Mouse (Mus musculus): ENCODE measurements around the gene Epsti1. TPM values are rescaled to one million over a fixed set of nuclear protein-coding genes. Genes with fewer than 3 reads are reported as not detected.

Epsti1 gene
- total RNA-seq, 2 experiments from 2014 or later: 0.27 to 0.32 TPM

GRCm38 (mm10) chr14:77981516-77981915, 77.5 kb downstream of the Epsti1 start:
- intact Hi-C loops (cut with DNase I): no loop called here
- DNase-seq (ENCODE audit: low spot score in 2 of 2): no peak

GRCm38 (mm10) chr14:77997731-77998130, 93.7 kb downstream of the Epsti1 start:
- intact Hi-C loops (cut with DNase I): no loop called here
- DNase-seq (ENCODE audit: low spot score in 2 of 2): no peak

DNA sequence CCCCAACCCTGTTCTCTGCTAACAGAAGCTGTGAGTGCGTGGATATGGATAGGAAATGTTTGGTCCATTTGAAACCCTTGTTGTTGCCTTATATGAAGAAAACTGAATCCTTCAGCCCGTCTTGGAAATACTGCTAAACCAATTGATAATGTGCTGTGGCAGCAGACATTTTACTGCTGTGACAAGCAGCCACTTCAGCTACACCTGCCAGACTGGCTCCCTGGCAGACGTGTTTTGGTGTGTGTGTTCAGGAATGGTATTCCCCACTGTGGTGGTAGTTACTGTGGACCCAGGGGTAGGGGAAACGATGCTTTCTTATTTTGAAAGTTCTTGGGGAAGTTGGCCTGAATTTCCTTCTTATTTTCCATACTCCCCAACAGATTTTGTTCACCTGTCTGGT, 100.4 kb downstream of the Epsti1 start:
- no peak for DNase-seq (ENCODE audit: low spot score in 2 of 2)
- intact Hi-C loops (cut with DNase I): no loop called here

- DNase-seq (ENCODE audit: low spot score in 2 of 2): no peak
- intact Hi-C loops (cut with DNase I): no loop called here
These were observed 104.0 kb downstream of the Epsti1 start for GRCm38 (mm10) chr14:78008019-78008418.

- intact Hi-C loops (cut with DNase I): no loop called here
These were observed 107.8 kb downstream of the Epsti1 start for GRCm38 (mm10) chr14:78011808-78012207.

DNA sequence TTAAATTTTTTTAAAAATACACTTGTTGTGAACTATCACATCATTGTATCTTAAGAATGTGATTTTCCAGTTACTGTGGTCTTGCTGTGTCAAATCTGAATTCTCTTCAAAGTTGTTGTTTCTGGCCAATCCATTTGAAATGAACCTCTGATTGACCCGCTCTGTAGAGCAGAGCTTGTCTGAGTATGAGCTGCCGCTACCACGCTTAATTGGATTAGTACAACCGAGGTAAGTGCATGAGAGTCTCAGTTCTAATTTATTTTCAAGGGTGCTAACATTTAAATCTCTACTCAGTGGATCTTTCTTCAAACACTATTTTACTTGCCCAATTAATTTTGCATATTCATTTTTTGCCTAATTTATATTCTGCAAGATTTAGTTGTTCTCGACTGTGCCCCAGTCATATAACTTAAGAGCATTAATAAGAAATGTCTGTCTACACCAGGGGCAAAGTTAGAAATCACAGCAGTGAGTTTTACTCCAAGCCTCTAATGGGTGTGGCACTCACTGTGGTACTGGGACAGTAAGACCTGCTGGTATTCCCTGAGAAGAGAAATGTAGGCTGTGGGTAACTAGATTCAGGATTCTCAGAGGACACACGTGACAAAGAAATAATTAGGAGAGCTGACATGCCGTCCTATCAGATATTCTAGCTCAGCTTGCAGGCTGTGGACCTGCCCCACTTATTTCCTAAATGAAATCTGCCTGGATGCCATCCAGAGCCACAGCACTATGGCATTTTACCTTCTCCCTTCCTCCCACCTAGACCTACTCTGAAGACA, 111.7 kb downstream of the Epsti1 start:
- intact Hi-C loops (cut with DNase I): no loop called here
- no peak for DNase-seq (ENCODE audit: low spot score in 2 of 2)

More at GRCm38 (mm10) chr14:78011808-78012207, 107.8 kb downstream of the Epsti1 start:
- DNase-seq (ENCODE audit: low spot score in 2 of 2): no peak

- intact Hi-C loops (cut with DNase I): no loop called here
- DNase-seq (ENCODE audit: low spot score in 2 of 2): no peak
These were observed 112.4 kb downstream of the Epsti1 start for GRCm38 (mm10) chr14:78016398-78016797.

DNA sequence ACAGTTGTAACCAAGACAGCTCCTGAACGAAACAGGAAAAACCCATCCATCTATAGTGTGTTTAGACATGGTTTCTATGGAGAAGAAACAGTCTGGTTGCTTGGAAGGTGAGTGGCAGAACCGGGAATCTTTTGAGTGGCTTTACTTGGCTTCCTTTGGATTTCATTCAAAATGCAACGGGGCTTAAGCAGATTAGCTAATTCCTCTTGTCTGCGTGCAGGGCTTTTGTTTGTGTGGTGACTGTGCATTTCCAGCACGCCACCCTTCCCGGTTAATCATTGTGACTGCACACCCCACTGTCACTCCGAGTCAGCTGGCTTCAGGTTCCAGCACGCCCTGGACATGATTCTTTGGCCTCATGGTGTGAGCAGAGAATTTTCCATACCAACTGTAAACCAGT, 115.9 kb downstream of the Epsti1 start:
- intact Hi-C loops (cut with DNase I): no loop called here
- no peak for DNase-seq (ENCODE audit: low spot score in 2 of 2)

GRCm38 (mm10) chr14:78038876-78039275, 134.8 kb downstream of the Epsti1 start:
- DNase-seq (ENCODE audit: low spot score in 2 of 2): no peak
- intact Hi-C loops (cut with DNase I): no loop called here

DNA sequence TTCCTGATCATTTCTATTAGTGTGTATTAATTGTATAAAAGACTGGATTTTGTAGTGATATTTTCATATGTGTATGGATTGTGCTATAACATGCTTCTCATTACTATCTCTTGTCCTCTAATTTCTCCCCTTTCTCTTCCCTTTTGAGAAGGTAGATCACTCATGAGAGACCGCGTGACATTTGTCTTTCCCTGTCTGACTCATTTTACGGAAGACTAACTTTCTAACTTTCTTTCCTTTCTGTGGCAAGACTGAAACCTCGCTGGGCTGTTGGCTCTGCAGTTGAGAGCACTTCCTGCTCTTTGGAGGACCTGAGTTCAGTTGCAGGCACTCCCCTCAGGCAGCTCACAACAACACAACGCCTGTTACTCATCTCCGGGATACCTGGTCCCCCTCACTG, 136.6 kb downstream of the Epsti1 start:
- DNase-seq (ENCODE audit: low spot score in 2 of 2): no peak
- intact Hi-C loops (cut with DNase I): no loop called here

GRCm38 (mm10) chr14:78041886-78042526, 138.0 kb downstream of the Epsti1 start:
- intact Hi-C loops (cut with DNase I): no loop called here
- DNase-seq (ENCODE audit: low spot score in 2 of 2): no peak

- intact Hi-C loops (cut with DNase I): no loop called here
- DNase-seq (ENCODE audit: low spot score in 2 of 2): no peak
These were observed 139.0 kb downstream of the Epsti1 start for GRCm38 (mm10) chr14:78043079-78043478.

DNA sequence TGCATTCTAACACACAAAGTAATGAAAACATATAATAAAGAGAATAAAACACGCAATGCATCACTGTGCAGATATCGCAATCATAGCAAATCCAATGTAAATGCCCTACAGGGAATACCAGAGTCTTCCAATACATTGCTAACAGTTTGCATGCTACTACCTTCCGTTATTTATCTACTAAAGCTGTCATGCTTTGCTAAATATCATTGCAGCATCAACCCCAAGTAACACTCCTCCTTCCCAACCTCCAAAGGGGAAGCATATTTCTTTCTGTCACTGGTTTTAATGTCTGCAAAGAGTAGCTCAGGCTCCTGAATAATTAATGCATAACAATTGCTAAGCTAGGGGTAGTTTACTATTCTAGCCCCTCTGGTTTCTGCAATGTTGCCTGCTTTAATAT, 144.2 kb downstream of the Epsti1 start:
- intact Hi-C loops (cut with DNase I): no loop called here

DNA sequence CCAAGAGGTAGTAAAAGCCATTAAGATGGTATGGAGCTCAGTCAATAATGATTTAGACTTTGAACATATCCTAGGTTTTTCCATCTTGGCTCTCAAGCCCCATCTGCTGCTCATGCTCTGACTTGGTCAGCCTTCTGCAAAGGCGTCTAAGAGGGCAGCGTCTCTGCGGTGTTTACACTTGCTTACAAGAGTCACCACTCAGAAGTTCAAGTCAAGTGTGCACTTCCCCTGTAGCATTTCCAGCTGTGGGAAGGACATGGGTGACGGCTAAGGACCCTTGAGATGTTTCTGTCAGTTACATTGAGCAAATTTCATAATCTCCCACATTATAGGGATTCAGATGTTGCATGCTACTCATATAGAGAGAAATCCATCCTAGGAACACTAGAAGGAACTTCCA, 144.6 kb downstream of the Epsti1 start:
- no peak for DNase-seq (ENCODE audit: low spot score in 2 of 2)
- intact Hi-C loops (cut with DNase I): no loop called here

More for the DNA sequence above, 144.2 kb downstream of the Epsti1 start:
- DNase-seq (ENCODE audit: low spot score in 2 of 2): no peak

Other genes with a start within 250 kb of the Epsti1 start
- gene Dnajc15, start 29.1 kb upstream of the Epsti1 start, total RNA-seq (2021): 10 to 100 TPM; 60.7 to 77.0 TPM
- under 1 TPM in 1 of 2 experiments, not detected in 1; 0.39 TPM for gene Fam216b, start 184.8 kb downstream of the Epsti1 start, total RNA-seq (2021)

Data from left cerebral cortex, postnatal 36 days (tissue).